Mouse (Mus musculus) olfactory bulb, adult 2 months (tissue): Measurements from ENCODE around the gene Ass1.

Experiments
- CTCF ChIP-seq: fragments of 200-500 bp; IDR thresholded peaks from 2 replicates; pipeline ENCODE4 v1.5.1; 2012; ENCODE audit warnings: low read depth, mild to moderate bottlenecking, low read length, moderate library complexity; ENCODE audit not compliant: insufficient read depth
- POLR2A ChIP-seq: fragments of 200-500 bp; IDR thresholded peaks from 2 replicates; pipeline ENCODE4 v1.6.1; 2012; ENCODE audit warnings: mild to moderate bottlenecking, low read depth, low read length, moderate library complexity; ENCODE audit not compliant: insufficient read depth

DNA sequence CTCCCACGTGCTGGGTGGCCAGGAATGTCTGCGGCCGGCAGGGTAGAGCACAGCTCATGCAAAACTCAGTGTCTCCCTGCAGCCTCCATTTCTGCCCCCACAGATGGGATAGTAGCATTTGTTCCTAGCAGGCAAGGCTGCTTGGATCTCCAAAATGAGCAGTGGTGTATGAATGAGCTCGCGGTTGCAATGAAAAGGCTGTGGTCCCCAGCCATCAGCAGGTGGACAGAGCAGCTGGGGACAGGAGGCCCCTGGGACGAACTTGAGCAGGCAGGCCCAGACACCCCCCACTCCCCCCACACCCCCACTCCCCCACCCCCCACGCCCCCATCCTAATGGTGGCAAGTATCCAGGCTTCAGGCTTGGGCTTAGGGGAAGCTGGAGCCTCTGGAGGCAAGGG is 27.1 kb downstream of the Ass1 start:
- no peak for TF ChIP-seq CTCF
- TF ChIP-seq POLR2A = no peak
